Mouse (Mus musculus) urinary bladder, postnatal 25 days (tissue): ENCODE data around the gene Smad9.

Source experiments
- DNase-seq: peaks from one replicate; pipeline ENCODE4 v3.0.0; 2022; ENCODE audit warnings: low spot score

Gene Smad9

GRCm38 (mm10) chr3:54809111-54809510, 53.7 kb downstream of the Smad9 start:
- DNase-seq = no peak

- DNase-seq = no peak
Observed at GRCm38 (mm10) chr3:54811616-54812015, 56.2 kb downstream of the Smad9 start.

DNA sequence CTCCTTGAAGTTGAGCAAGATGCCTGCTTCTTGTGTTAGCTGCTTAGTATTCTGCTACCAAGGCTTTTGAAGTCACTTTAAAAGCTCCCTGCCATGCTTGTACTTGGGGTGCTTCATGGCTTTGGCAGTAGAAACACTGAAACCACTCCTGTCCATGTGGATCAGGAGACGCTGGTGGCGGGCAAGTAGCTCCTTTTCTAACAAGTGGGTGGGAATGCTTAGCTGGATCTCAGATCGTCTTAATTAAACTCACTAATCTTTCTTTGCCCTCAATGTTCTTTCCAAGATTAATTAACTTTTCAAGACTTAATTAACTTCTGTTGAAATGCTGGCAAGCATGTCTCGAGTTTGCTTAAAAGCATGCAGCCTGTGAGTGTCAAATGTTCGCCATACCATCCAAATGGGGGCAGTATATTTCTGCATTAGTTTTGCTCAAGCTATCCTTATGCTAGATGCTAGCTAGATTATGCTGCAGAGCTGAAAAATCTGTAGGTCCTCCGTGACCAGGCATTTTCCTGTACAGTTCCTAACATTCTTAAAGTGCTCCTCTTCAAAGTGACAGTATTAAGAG, 58.1 kb downstream of the Smad9 start:
- DNase-seq = no peak

- DNase-seq = no peak
Observed at GRCm38 (mm10) chr3:54814622-54815021, 59.2 kb downstream of the Smad9 start.

GRCm38 (mm10) chr3:54815292-54815691, 59.9 kb downstream of the Smad9 start:
- no peak for DNase-seq

- no peak for DNase-seq
Observed at GRCm38 (mm10) chr3:54822526-54822925, 67.1 kb downstream of the Smad9 start.

- no peak for DNase-seq
Observed at GRCm38 (mm10) chr3:54832491-54832890, 77.1 kb downstream of the Smad9 start.

GRCm38 (mm10) chr3:54835421-54835820, 80.0 kb downstream of the Smad9 start:
- DNase-seq = no peak
